Mouse (Mus musculus) forebrain, embryonic 11.5 days (tissue): ENCODE results near the gene B3gnt2. TPM values are rescaled to one million over a fixed set of nuclear protein-coding genes. Genes with fewer than 3 reads are reported as not detected.

ENCODE experiments used
- ATAC-seq: fragments of 200-750 bp; cut with Nextera tagmentation; replicated peaks from 2 replicates; pipeline ENCODE4 v1.8.0; 2017; ENCODE audit warnings: moderate TSS enrichment; ENCODE audit not compliant: low FRiP score
- DNase-seq: peaks from one replicate; pipeline ENCODE4 v3.0.0-alpha.2; 2017; ENCODE audit warnings: low spot score
- H3K27ac ChIP-seq: fragments of 300-500 bp; sonication (generic); 2 replicates; pipeline ENCODE4 v1.5.1; 2014; ENCODE audit warnings: low read depth, low read length
- H3K27me3 ChIP-seq: fragments of 300-500 bp; sonication (generic); 2 replicates; pipeline ENCODE4 v1.6.1; 2014; ENCODE audit warnings: mild to moderate bottlenecking, low read length, mixed read lengths; ENCODE audit not compliant: control insufficient read depth, insufficient read depth
- H3K36me3 ChIP-seq: fragments of 300-500 bp; sonication (generic); 2 replicates; pipeline ENCODE4 v1.6.1; 2014; ENCODE audit warnings: mild to moderate bottlenecking, low read length, moderate library complexity, mixed read lengths; ENCODE audit not compliant: control insufficient read depth, insufficient read depth
- H3K4me1 ChIP-seq: fragments of 300-500 bp; sonication (generic); replicated peaks from 2 replicates; pipeline ENCODE4 v1.6.1; 2014; ENCODE audit warnings: low read length, mixed read lengths; ENCODE audit not compliant: control insufficient read depth, insufficient read depth
- H3K4me2 ChIP-seq: fragments of 300-500 bp; sonication (generic); 2 replicates; pipeline ENCODE4 v1.6.1; 2014; ENCODE audit warnings: low read depth, mild to moderate bottlenecking, low read length, moderate library complexity, mixed read lengths; ENCODE audit not compliant: severe bottlenecking
- H3K4me3 ChIP-seq: fragments of 300-500 bp; sonication (generic); 2 replicates; pipeline ENCODE4 v1.5.1; 2014; ENCODE audit warnings: low read depth, low read length
- H3K9ac ChIP-seq: fragments of 300-500 bp; sonication (generic); 2 replicates; pipeline ENCODE4 v1.6.1; 2014; ENCODE audit warnings: low read length
- H3K9me3 ChIP-seq: fragments of 300-500 bp; sonication (generic); 2 replicates; pipeline ENCODE4 v1.6.1; 2016; ENCODE audit warnings: low read length, mixed read lengths; ENCODE audit not compliant: control insufficient read depth
- WGBS: fragments of 180-500 bp; shearing (Covaris S2); extraction: QIAGEN DNeasy Blood & Tissue Kit; methylation state at CpG from one replicate; pipeline ENCODE4 v1.1.7; 2014; 5-methylcytosine and 5-hydroxymethylcytosine counted together
- polyA plus RNA-seq: library from polyadenylated mRNA; unstranded; fragments of >200 nt; fragmentation: Nextera tagmentation; extraction: Ambion mirVana; gene quantifications from 2 replicates; pipeline ENCODE4 v1.2.1, GENCODE M21; 2014

B3gnt2 gene
- polyA plus RNA-seq, 1 experiment from 2014 or later, result 2.4 TPM

DNA sequence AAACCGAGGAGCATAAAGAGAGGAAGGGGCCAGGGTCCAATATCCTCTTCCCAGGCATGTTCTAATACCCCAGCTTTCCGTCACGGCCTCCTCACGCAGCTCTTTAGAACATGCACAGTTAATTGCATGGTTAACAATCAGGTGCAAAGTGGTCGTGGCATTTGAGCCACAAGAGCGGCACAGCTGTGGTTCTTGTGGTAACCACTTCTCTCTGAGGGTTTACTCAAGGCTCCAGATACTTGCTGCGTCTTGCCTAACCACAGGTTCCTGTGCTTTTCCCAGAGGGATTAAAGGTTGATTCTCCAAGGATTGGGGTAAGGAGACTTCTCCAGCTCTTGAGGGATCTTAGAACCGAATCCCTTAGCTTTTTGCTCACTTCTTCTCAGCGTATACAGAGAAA is 30.5 kb upstream of the B3gnt2 start:
- Histone ChIP-seq H3K27ac (no peak overlapping the region), H3K4me1 (no peaks in the 10 kb centered on the region), H3K27me3 (no peaks in the 10 kb centered on the region), H3K36me3 (no peaks in the 10 kb centered on the region), H3K4me3 (no peak overlapping the region), H3K9me3 (no peaks in the 10 kb centered on the region), H3K4me2 (no peak overlapping the region), H3K9ac (no peak overlapping the region)
- ATAC-seq (no peak), DNase-seq (no peak)
- WGBS, result 85% methylated on average over 9 of the region's 9 CpGs

DNA sequence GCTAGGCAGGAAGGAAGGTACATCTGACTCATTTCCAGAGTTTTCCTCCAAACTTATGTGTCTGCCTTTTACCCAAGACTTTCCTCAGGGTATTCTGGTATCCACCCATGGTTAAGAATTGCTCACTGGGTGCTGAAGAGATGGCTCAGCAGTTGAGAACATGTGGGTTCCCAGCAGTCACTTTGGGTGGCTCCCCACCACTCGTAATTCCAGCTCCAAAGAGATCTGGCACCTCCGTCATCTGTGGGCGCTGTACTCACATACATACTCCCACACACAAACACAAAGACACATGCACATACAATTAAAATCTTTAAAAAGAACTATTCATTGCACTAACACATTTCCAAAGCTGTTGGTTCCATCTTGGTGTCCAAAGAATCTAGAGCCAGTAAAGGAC is 28.5 kb upstream of the B3gnt2 start:
- no peaks in the 10 kb centered on the region for H3K4me1 ChIP-seq
- no peak overlapping the region for H3K27ac ChIP-seq
- no peak overlapping the region for H3K9ac ChIP-seq
- H3K4me3 ChIP-seq, result no peak overlapping the region
- H3K27me3 ChIP-seq, result no peaks in the 10 kb centered on the region
- whole genome bisulfite sequencing, result 95% methylated on average over 3 of the region's 3 CpGs
- ATAC-seq, result no peak
- H3K36me3 ChIP-seq, result no peaks in the 10 kb centered on the region
- no peak for DNase-seq
- H3K9me3 ChIP-seq, result no peaks in the 10 kb centered on the region
- H3K4me2 ChIP-seq, result no peak overlapping the region

DNA sequence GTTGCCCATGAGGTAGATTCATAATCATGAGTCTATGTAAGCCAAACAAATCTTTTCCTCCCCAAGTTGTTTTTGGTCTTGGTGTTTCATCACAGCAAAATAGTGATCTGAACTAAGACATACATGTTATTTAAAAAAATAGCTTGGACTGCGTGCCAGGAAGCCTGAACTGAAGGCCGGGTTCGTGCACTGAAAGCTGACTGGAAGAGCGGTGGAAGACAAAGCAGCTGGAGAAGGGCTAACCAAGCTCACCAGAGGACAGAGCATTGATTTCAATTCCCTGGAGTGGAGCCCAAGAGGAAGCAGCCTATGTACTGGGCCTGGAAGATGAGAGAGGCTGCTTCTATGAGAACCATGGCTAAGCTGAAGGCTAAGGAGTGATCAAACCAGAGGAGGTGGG is 26.2 kb upstream of the B3gnt2 start:
- DNase-seq, result no peak
- no peak overlapping the region for H3K4me3 ChIP-seq

DNA sequence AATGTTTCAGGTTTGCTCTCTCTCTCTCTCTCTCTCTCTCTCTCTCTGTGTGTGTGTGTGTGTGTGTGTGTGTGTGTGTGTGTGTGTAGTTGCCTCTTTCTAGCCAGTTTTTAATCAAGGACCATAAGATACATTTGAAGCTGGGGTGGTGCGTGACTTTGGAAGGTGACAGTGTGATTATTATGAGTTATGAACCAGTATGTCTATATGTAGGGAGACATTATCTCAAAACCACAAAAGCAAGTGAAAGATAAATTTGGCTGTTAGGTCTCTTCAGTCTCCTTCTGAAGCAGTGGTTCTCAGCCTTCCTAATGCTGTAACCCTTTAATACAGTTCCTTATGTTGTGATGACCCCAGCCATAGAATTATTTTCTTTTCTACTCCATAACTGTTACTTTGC is 24.6 kb upstream of the B3gnt2 start:
- H3K4me3 ChIP-seq, result no peak overlapping the region
- ATAC-seq (no peak), DNase-seq (no peak)
- no peak overlapping the region for H3K9ac ChIP-seq
- H3K27ac ChIP-seq, result no peak overlapping the region
- H3K36me3 ChIP-seq, result no peaks in the 10 kb centered on the region
- no peaks in the 10 kb centered on the region for H3K9me3 ChIP-seq
- H3K4me2 ChIP-seq, result no peak overlapping the region
- H3K27me3 ChIP-seq, result no peaks in the 10 kb centered on the region
- WGBS, result 97% methylated on average over 1 of the region's 1 CpGs
- H3K4me1 ChIP-seq, result no peaks in the 10 kb centered on the region

More for the DNA sequence above, 26.2 kb upstream of the B3gnt2 start:
- H3K4me2 ChIP-seq, result no peak overlapping the region
- no peaks in the 10 kb centered on the region for H3K36me3 ChIP-seq
- H3K27ac ChIP-seq, result no peak overlapping the region
- 96% methylated on average over 4 of the region's 4 CpGs for WGBS
- H3K27me3 ChIP-seq, result no peaks in the 10 kb centered on the region
- H3K9me3 ChIP-seq, result no peaks in the 10 kb centered on the region
- H3K4me1 ChIP-seq, result no peaks in the 10 kb centered on the region
- ATAC-seq, result no peak
- H3K9ac ChIP-seq, result no peak overlapping the region

DNA sequence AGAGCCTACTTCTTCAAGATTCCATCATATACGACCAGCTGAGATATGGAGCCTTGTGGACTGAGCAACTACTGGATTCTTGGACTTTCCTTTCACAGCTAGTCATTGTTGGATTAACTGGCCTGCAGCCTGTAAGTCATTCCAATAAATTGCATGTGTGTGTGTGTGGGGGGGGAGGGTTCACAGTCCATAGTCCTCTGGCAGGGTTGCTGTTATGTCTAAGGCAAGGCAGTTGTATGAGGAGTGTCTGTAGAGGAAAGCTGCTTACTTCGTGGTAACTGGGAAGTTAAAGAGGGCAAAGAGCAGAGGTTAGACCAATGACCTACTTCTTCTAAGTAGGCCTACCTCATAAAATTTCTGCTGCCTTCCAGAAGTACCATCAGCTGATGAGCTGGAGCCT is 22.9 kb upstream of the B3gnt2 start:
- Histone ChIP-seq H3K9me3 (no peaks in the 10 kb centered on the region), H3K4me2 (no peak overlapping the region), H3K9ac (no peak overlapping the region), H3K27ac (no peak overlapping the region), H3K4me3 (no peak overlapping the region), H3K27me3 (no peaks in the 10 kb centered on the region), H3K36me3 (no peaks in the 10 kb centered on the region), H3K4me1 (no peaks in the 10 kb centered on the region)
- WGBS, result 79% methylated on average over 2 of the region's 2 CpGs
- DNase-seq, result no peak
- ATAC-seq, result no peak

DNA sequence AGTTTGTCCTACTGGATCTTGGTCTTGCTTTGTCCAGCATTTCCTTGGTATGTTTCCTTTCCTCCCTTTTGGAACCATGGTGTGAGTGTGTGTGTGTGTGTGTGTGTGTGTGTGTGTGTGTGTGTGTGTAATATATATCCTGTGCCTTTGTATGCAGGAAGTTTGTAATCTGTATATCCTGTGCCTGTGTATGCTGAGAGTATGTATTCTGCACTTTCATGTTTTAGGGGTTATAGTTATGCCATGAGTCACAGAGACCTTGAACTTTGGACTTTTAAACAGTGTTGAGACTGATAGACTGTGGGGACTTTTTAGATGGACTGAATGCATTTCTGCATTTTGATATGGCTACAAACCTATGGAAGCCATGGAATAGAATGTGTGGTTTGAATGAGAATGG is 22.2 kb upstream of the B3gnt2 start:
- Histone ChIP-seq H3K36me3 (no peaks in the 10 kb centered on the region), H3K4me3 (no peak overlapping the region), H3K27ac (no peak overlapping the region), H3K9ac (no peak overlapping the region), H3K4me1 (no peaks in the 10 kb centered on the region), H3K27me3 (no peaks in the 10 kb centered on the region), H3K4me2 (no peak overlapping the region), H3K9me3 (no peaks in the 10 kb centered on the region)
- ATAC-seq (no peak), DNase-seq (no peak)

DNA sequence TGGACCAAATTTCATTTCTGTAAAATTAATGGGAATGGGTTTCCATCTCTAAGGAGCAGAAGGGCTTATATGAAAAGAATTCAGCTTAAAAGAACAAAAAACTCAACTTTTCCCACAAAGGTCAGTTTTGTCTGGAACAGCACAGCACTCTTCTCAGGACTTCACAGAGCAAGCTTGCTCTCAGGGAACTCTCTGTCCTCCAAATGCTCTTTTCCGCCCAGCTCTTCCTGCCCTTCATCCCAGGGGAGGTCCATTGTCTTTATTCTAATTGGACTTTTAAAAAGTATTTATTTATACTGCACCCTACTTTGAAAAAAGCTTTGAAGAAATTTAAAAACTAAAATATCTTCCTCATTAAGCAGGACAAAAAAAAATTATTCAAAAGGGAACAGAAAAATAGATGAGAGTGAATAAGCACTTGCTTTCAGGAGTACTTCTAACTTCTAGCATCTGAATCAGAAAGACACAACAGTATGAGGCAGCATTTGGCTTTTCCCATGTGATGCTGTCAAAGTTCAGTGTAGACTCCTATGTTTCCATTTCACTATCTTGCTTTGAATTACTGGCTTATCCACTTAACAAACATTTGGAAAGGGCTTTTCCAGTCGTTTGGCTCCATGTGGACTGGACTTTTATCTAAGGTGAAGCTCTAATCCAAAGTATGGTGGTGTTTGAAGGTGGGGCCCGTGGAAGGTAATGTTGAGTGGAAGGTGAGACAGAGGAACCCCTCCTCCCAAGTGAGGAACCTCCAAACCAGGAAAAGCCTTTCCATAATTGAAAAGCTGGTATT is 19.8 kb upstream of the B3gnt2 start:
- Histone ChIP-seq H3K4me1 (no peaks in the 10 kb centered on the region), H3K27me3 (no peaks in the 10 kb centered on the region), H3K4me3 (no peak overlapping the region), H3K9ac (no peak overlapping the region), H3K4me2 (no peak overlapping the region), H3K36me3 (no peaks in the 10 kb centered on the region), H3K9me3 (no peaks in the 10 kb centered on the region), H3K27ac (no peak overlapping the region)
- WGBS, result 71% methylated on average over 3 of the region's 3 CpGs
- ATAC-seq (no peak), DNase-seq (no peak)

DNA sequence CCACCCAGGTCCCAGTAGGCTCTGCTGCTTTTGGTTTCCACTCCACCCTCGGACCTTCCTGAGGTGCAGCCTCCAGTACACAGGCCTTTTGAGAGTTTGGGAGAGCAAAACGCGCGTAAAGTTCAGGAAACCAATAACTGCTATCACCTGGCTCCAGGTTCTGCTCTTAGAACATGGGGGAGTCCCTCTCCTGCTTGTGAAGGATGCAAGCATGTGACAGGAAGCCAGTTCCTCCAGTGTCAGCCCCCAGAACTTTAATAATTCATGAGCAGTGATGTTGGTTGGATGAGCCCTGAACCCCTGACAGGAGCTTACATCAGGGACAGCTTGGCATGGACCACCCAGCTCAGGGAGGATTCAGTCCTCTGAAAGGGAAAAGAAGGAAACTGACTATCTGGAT is 18.9 kb upstream of the B3gnt2 start:
- ATAC-seq (no peak), DNase-seq (no peak)
- H3K9me3 ChIP-seq, result no peaks in the 10 kb centered on the region
- whole genome bisulfite sequencing, result 84% methylated on average over 4 of the region's 4 CpGs
- no peak overlapping the region for H3K4me2 ChIP-seq
- no peaks in the 10 kb centered on the region for H3K4me1 ChIP-seq
- H3K4me3 ChIP-seq, result no peak overlapping the region
- H3K27me3 ChIP-seq, result no peaks in the 10 kb centered on the region
- H3K36me3 ChIP-seq, result no peaks in the 10 kb centered on the region
- no peak overlapping the region for H3K9ac ChIP-seq
- H3K27ac ChIP-seq, result no peak overlapping the region

DNA sequence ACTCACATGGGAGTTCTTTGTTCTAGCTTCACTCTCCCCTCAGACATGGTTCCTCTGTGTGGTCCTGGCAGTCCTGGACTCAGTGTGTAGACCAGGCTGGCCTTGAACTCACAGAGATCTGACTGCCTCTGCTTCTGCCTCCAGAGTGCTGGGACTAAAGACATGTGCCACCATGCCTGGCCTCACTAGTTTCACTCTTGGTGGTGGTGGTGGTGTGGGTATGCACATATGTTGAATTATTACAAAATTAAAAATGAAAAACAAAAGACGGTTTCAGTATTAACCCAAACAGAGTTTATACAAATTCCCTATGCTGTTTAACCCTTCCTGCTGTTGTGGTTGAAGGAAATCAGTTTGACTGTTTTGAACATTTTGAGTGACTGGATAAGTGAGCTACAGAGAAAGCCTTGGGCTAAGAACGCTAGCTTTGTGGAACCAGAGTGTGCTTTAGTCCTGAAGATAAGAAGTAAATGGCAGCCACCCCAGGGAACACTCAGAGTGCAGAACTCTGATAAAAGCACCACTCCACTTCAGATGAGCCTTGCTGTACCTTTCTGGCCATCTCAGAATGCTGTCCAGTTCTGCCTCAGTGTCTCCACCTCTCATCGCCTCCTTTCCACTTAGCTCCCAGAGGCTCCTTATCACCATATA is 16.0 kb upstream of the B3gnt2 start:
- Histone ChIP-seq H3K36me3 (no peaks in the 10 kb centered on the region), H3K4me2 (no peak overlapping the region), H3K4me1 (no peaks in the 10 kb centered on the region), H3K9ac (no peak overlapping the region), H3K4me3 (no peak overlapping the region), H3K9me3 (no peaks in the 10 kb centered on the region), H3K27ac (no peak overlapping the region), H3K27me3 (no peaks in the 10 kb centered on the region)
- no peak for ATAC-seq
- WGBS, result 95% methylated on average over 3 of the region's 3 CpGs
- no peak for DNase-seq
